ENCODE assay signal across 11 mouse cellular contexts in the genomic region with DNA sequence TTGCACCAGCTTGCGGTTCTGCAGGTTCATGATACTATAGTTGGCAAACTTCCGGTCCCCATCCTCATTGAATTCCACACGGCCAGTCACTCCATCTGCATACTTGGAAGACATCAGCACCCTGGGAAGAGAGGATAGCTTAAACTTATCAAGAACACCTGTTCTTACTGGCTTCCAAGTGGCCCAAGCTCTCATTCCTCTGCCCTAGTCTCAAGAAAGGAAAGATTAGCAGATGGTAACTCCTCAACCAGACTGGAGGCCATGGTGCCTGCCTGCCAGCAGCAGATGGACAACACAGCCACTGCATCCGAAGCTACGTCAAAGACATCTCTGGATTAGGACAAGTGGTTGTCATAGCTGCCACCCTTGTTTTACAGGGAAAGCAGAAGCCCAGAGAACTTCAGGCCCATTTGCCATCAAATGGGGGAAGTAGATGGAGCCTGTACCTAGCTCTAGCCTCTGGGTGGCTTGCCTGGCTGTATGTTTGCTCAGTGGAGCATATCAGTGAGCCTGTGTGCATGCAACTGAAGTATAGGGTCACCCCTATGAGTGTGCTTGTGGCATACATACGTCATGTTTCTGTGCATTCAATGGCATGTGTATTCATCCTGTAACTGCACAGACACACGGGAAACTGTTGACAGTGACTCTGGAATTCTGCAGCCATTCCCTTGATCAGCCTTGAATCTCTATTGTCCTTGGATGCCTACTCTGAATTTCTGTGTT. TPM values are rescaled to one million over a fixed set of nuclear protein-coding genes. Genes with fewer than 3 reads are reported as not detected.
DNase-seq lines count a peak whose midpoint lies in the region; ATAC-seq lines count a peak whose summit lies in the region.
"Had no signal": no experiment of that assay in that cellular context is flagged by ENCODE, and none has a peak within 500 bp of the region (broad histone marks: within the 10 kb centered on the region; RNA-seq: fewer than 3 reads in every experiment).

No protein-coding gene starts in this region.

- peak overlapping the region; percentile 80 for H3K4me2 ChIP-seq in intestine, embryonic 14.5 days (ENCODE audit: low read length)
- peak overlapping the region; percentile 74 for H3K4me2 ChIP-seq in neural tube, embryonic 13.5 days

- intact Hi-C loops in left cerebral cortex, postnatal 4 days (cut with DNase I), result no loop called here
- intact Hi-C loops in left cerebral cortex, postnatal 36 days (cut with DNase I), result no loop called here
- intact Hi-C loops in left cerebral cortex, postnatal 14 days (cut with DNase I), result no loop called here

- WGBS in intestine, embryonic 14.5 days, result 70% methylated on average over 7 of the region's 7 CpGs
- WGBS in neural tube, embryonic 13.5 days, result 76% methylated on average over 7 of the region's 7 CpGs

- DNase-seq in left cerebral cortex, postnatal 4 days, result peak; percentile 58
- DNase-seq in left cerebral cortex, postnatal 36 days (ENCODE audit: low spot score in 2 of 2), result no peak
- DNase-seq in intestine, embryonic 14.5 days (ENCODE audit: low spot score), result no peak
- no peak for DNase-seq in layer of hippocampus, adult 11-12 months (ENCODE audit: low spot score)
- no peak for DNase-seq in spleen, postnatal 4 days (ENCODE audit: low spot score in 2 of 2)
- no peak for DNase-seq in left cerebral cortex, postnatal 14 days (ENCODE audit: low spot score in 2 of 2)
- DNase-seq: kidney, adult 11 months had no signal

- H3K4me3 ChIP-seq in intestine, embryonic 14.5 days (ENCODE audit: low read depth, low read length), result 0 out of 2 replicates have a peak overlapping the region, but pooled peaks have one; percentile 42
- H3K4me3 ChIP-seq in neural tube, embryonic 13.5 days, result peak overlapping the region; percentile 45; the same call in 1 of the 2 replicates

- H3K4me1 ChIP-seq in intestine, embryonic 14.5 days (replicated peaks; ENCODE audit: control insufficient read depth, insufficient read depth, low read length), result peaks cover 3% of the 10 kb centered on the region; the same call in 1 of the 2 replicates
- peaks cover 17% of the 10 kb centered on the region for H3K4me1 ChIP-seq in neural tube, embryonic 13.5 days (replicated peaks)

- peaks cover 50% of the 10 kb centered on the region for H3K27me3 ChIP-seq in intestine, embryonic 14.5 days (replicated peaks; ENCODE audit: control insufficient read depth, insufficient read depth, low read length)
- H3K27me3 ChIP-seq in neural tube, embryonic 13.5 days, result peaks cover 66% of the 10 kb centered on the region

- H3K36me3 ChIP-seq in intestine, embryonic 14.5 days (ENCODE audit: control insufficient read depth, insufficient read depth, low read length), result no peaks in the 10 kb centered on the region
- H3K36me3 ChIP-seq in neural tube, embryonic 13.5 days, result peaks cover 37% of the 10 kb centered on the region
- H3K36me3 ChIP-seq: G1E had no signal

- H3K9me3 ChIP-seq in intestine, embryonic 14.5 days (ENCODE audit: control insufficient read depth, low read length), result no peaks in the 10 kb centered on the region
- H3K9me3 ChIP-seq in neural tube, embryonic 13.5 days, result no peaks in the 10 kb centered on the region
- H3K9me3 ChIP-seq: G1E had no signal

- ATAC-seq in common myeloid progenitor, adult 5-6 weeks (replicated peaks; ENCODE audit: low read depth, poor library complexity, severe bottlenecking), result 0 out of 2 replicates have a peak, but pooled peaks have one; percentile 30
- no peak for ATAC-seq in intestine, embryonic 14.5 days (replicated peaks; ENCODE audit: low FRiP score, low TSS enrichment, low read depth)
- ATAC-seq in neural tube, embryonic 13.5 days (ENCODE audit: low read depth), result no peak

- H3K27ac ChIP-seq in intestine, embryonic 14.5 days (ENCODE audit: low read depth), result no peak overlapping the region
- no peak overlapping the region for H3K27ac ChIP-seq in neural tube, embryonic 13.5 days (replicated peaks)

- H3K9ac ChIP-seq in intestine, embryonic 14.5 days (ENCODE audit: low read length), result no peak overlapping the region
- H3K9ac ChIP-seq in neural tube, embryonic 13.5 days, result peak overlapping the region; percentile 66; the same call in 1 of the 2 replicates

RNA-seq across cellular contexts. Expression of a gene that starts 14.4 kb away (rescaled TPM):
- not detected for total RNA-seq in left cerebral cortex, postnatal 4 days (2021)
- not detected for total RNA-seq in left cerebral cortex, postnatal 36 days (2021)
- not detected in 2 replicates for total RNA-seq in common myeloid progenitor, adult 5-6 weeks (2017)
- not detected in 2 replicates for polyA plus RNA-seq in intestine, embryonic 14.5 days (2014; fragmentation: Nextera tagmentation; extraction: Ambion mirVana)
- polyA plus RNA-seq in neural tube, embryonic 13.5 days (2015; fragmentation: Nextera tagmentation; extraction: Ambion mirVana), result not detected in 2 replicates
- not detected for total RNA-seq in left cerebral cortex, postnatal 14 days (2021)
- total RNA-seq: G1E had no signal
- polyA plus RNA-seq: cortical plate, adult 2 months; G1E had no signal

RNA-seq across cellular contexts. Expression of a gene that starts 14.9 kb away (rescaled TPM):
- total RNA-seq in left cerebral cortex, postnatal 4 days (2021), result 100 to 1,000 TPM; 163 to 186 TPM
- 100 to 1,000 TPM; 451 to 471 TPM for total RNA-seq in left cerebral cortex, postnatal 36 days (2021)
- not detected in 2 replicates for total RNA-seq in common myeloid progenitor, adult 5-6 weeks (2017)
- 2.1 and 2.4 TPM in 2 replicates for polyA plus RNA-seq in intestine, embryonic 14.5 days (2014; fragmentation: Nextera tagmentation; extraction: Ambion mirVana)
- 27.1 and 30.2 TPM in 2 replicates for polyA plus RNA-seq in neural tube, embryonic 13.5 days (2015; fragmentation: Nextera tagmentation; extraction: Ambion mirVana)
- total RNA-seq in left cerebral cortex, postnatal 14 days (2021), result 100 to 1,000 TPM; 477 to 493 TPM

RNA-seq across cellular contexts. Expression of a gene that starts 16.1 kb away (rescaled TPM):
- not detected for total RNA-seq in left cerebral cortex, postnatal 4 days (2021)
- total RNA-seq in left cerebral cortex, postnatal 36 days (2021), result not detected
- not detected in 2 replicates for total RNA-seq in common myeloid progenitor, adult 5-6 weeks (2017)
- polyA plus RNA-seq in intestine, embryonic 14.5 days (2014; fragmentation: Nextera tagmentation; extraction: Ambion mirVana), result not detected in 2 replicates
- not detected in 2 replicates for polyA plus RNA-seq in neural tube, embryonic 13.5 days (2015; fragmentation: Nextera tagmentation; extraction: Ambion mirVana)
- not detected for total RNA-seq in left cerebral cortex, postnatal 14 days (2021)
- total RNA-seq: G1E had no signal
- polyA plus RNA-seq: cortical plate, adult 2 months; G1E had no signal

RNA-seq across cellular contexts. Expression of a gene that starts 28.0 kb away (rescaled TPM):
- 10 to 100 TPM; 51.0 to 61.3 TPM for total RNA-seq in left cerebral cortex, postnatal 4 days (2021)
- total RNA-seq in left cerebral cortex, postnatal 36 days (2021), result 10 to 100 TPM; 57.0 to 63.7 TPM
- 40.8 and 41.3 TPM in 2 replicates for total RNA-seq in common myeloid progenitor, adult 5-6 weeks (2017)
- polyA plus RNA-seq in intestine, embryonic 14.5 days (2014; fragmentation: Nextera tagmentation; extraction: Ambion mirVana), result 66.3 and 73.3 TPM in 2 replicates
- 55.4 and 73.6 TPM in 2 replicates for polyA plus RNA-seq in neural tube, embryonic 13.5 days (2015; fragmentation: Nextera tagmentation; extraction: Ambion mirVana)
- 10 to 100 TPM; 57.2 to 59.0 TPM for total RNA-seq in left cerebral cortex, postnatal 14 days (2021)

RNA-seq across cellular contexts. Expression of a gene that starts 31.8 kb away (rescaled TPM):
- total RNA-seq in left cerebral cortex, postnatal 4 days (2021), result 100 to 1,000 TPM; 108 to 121 TPM
- 10 to 100 TPM; 78.9 to 82.8 TPM for total RNA-seq in left cerebral cortex, postnatal 36 days (2021)
- total RNA-seq in common myeloid progenitor, adult 5-6 weeks (2017), result 35.1 and 53.1 TPM in 2 replicates
- 100 and 110 TPM in 2 replicates for polyA plus RNA-seq in intestine, embryonic 14.5 days (2014; fragmentation: Nextera tagmentation; extraction: Ambion mirVana)
- polyA plus RNA-seq in neural tube, embryonic 13.5 days (2015; fragmentation: Nextera tagmentation; extraction: Ambion mirVana), result 128 and 131 TPM in 2 replicates
- total RNA-seq in left cerebral cortex, postnatal 14 days (2021), result 10 to 100 TPM; 69.8 to 73.2 TPM

Comparison
In these comparisons a context has a peak if more than half of its experiments do, and no peak if none do; other contexts are left out.
1. RNA of a gene that starts 14.9 kb away (total RNA-seq): 477 to 493 TPM in left cerebral cortex, postnatal 14 days, 451 to 471 TPM in left cerebral cortex, postnatal 36 days and 163 to 186 TPM in left cerebral cortex, postnatal 4 days; not detected in common myeloid progenitor, adult 5-6 weeks; every median in the first group is over 100 times any median in the second.